Mouse (Mus musculus) intestine, embryonic 16.5 days (tissue): ENCODE data around the gene Trem1. TPM values are rescaled to one million over a fixed set of nuclear protein-coding genes. Genes with fewer than 3 reads are reported as not detected.

Experiments
- ATAC-seq: fragments of 200-750 bp; cut with Nextera tagmentation; 2 replicates; pipeline ENCODE4 v1.8.0; 2017; ENCODE audit warnings: moderate TSS enrichment, moderate library complexity
- H3K27ac ChIP-seq: fragments of 300-500 bp; sonication (generic); 2 replicates; pipeline ENCODE4 v1.5.1; 2014; ENCODE audit warnings: mild to moderate bottlenecking, low read length
- H3K27me3 ChIP-seq: fragments of 300-500 bp; sonication (generic); replicated peaks from 2 replicates; pipeline ENCODE4 v1.6.1; 2014; ENCODE audit warnings: low read length, control low read depth, mixed read lengths; ENCODE audit not compliant: control insufficient read depth, insufficient read depth
- H3K36me3 ChIP-seq: fragments of 300-500 bp; sonication (generic); 2 replicates; pipeline ENCODE4 v1.6.1; 2014; ENCODE audit warnings: low read length, control low read depth; ENCODE audit not compliant: control insufficient read depth, insufficient read depth
- H3K4me1 ChIP-seq: fragments of 300-500 bp; sonication (generic); 2 replicates; pipeline ENCODE4 v1.6.1; 2014; ENCODE audit warnings: low read length, control low read depth, mixed read lengths; ENCODE audit not compliant: control insufficient read depth, insufficient read depth
- H3K4me2 ChIP-seq: fragments of 300-500 bp; sonication (generic); 2 replicates; pipeline ENCODE4 v1.6.1; 2014; ENCODE audit warnings: low read depth, low read length, control low read depth
- H3K4me3 ChIP-seq: fragments of 300-500 bp; sonication (generic); 2 replicates; pipeline ENCODE4 v1.5.1; 2014; ENCODE audit warnings: mild to moderate bottlenecking, low read length
- H3K9ac ChIP-seq: fragments of 300-500 bp; sonication (generic); 2 replicates; pipeline ENCODE4 v1.6.1; 2014; ENCODE audit warnings: low read depth, low read length
- H3K9me3 ChIP-seq: fragments of 300-500 bp; sonication (generic); 2 replicates; pipeline ENCODE4 v1.6.1; 2016; ENCODE audit warnings: low read length, control low read depth; ENCODE audit not compliant: control insufficient read depth
- WGBS: fragments of 180-500 bp; shearing (Covaris S2); extraction: QIAGEN DNeasy Blood & Tissue Kit; methylation state at CpG from one replicate; pipeline ENCODE4 v1.1.7; 2014; 5-methylcytosine and 5-hydroxymethylcytosine counted together
- polyA plus RNA-seq: library from polyadenylated mRNA; unstranded; fragments of >200 nt; fragmentation: Nextera tagmentation; extraction: Ambion mirVana; gene quantifications from 2 replicates; pipeline ENCODE4 v1.2.1, GENCODE M21; 2015

Gene Trem1
- polyA plus RNA-seq, 1 experiment from 2014 or later: 0.56 TPM

- Histone ChIP-seq H3K9me3 (no peaks in the 10 kb centered on the region), H3K27me3 (no peaks in the 10 kb centered on the region), H3K9ac (no peak overlapping the region), H3K4me1 (no peaks in the 10 kb centered on the region), H3K27ac (no peak overlapping the region), H3K4me2 (no peak overlapping the region), H3K36me3 (no peaks in the 10 kb centered on the region), H3K4me3 (no peak overlapping the region)
- ATAC-seq: no peak
- WGBS: 39% methylated on average over 4 of the region's 4 CpGs
Measured at GRCm38 (mm10) chr17:48235773-48236370, 3.3 kb downstream of the Trem1 start.

GRCm38 (mm10) chr17:48237621-48238020 is 5.1 kb downstream of the Trem1 start:
- no peaks in the 10 kb centered on the region for H3K27me3 ChIP-seq
- ATAC-seq: no peak
- 91% methylated on average over 8 of the region's 8 CpGs for WGBS
- H3K27ac ChIP-seq: no peak overlapping the region
- no peaks in the 10 kb centered on the region for H3K9me3 ChIP-seq
- no peak overlapping the region for H3K4me2 ChIP-seq
- H3K4me1 ChIP-seq: no peaks in the 10 kb centered on the region
- no peak overlapping the region for H3K4me3 ChIP-seq
- H3K9ac ChIP-seq: no peak overlapping the region
- no peaks in the 10 kb centered on the region for H3K36me3 ChIP-seq

GRCm38 (mm10) chr17:48247221-48247928 is 14.8 kb downstream of the Trem1 start, which contains the start of gene Trem3:
Gene Trem3 (plus strand): TSS chr17:48247777.
- no peaks in the 10 kb centered on the region for H3K27me3 ChIP-seq
- H3K4me2 ChIP-seq: no peak within 1 kb of the TSS
- H3K4me1 ChIP-seq: no peaks in the 10 kb centered on the region
- no peak within 1 kb of the TSS for H3K27ac ChIP-seq
- WGBS: 81% methylated on average over 11 of the region's 11 CpGs
- H3K9ac ChIP-seq: no peak within 1 kb of the TSS
- H3K36me3 ChIP-seq: no peaks in the 10 kb centered on the region
- no peak for ATAC-seq
- H3K9me3 ChIP-seq: no peaks in the 10 kb centered on the region
- no peak within 1 kb of the TSS for H3K4me3 ChIP-seq

GRCm38 (mm10) chr17:48249039-48249438 is 16.5 kb downstream of the Trem1 start:
- Histone ChIP-seq H3K9me3 (no peaks in the 10 kb centered on the region), H3K4me1 (no peaks in the 10 kb centered on the region)
- ATAC-seq: no peak

GRCm38 (mm10) chr17:48249501-48249900 is 16.9 kb downstream of the Trem1 start:
- 73% methylated on average over 11 of the region's 11 CpGs for WGBS
- H3K9ac ChIP-seq: no peak overlapping the region

More at GRCm38 (mm10) chr17:48249039-48249438, 16.5 kb downstream of the Trem1 start:
- Histone ChIP-seq H3K36me3 (no peaks in the 10 kb centered on the region), H3K9ac (no peak overlapping the region), H3K4me3 (no peak overlapping the region), H3K27me3 (no peaks in the 10 kb centered on the region), H3K27ac (no peak overlapping the region), H3K4me2 (no peak overlapping the region)

GRCm38 (mm10) chr17:48250631-48251030 is 18.1 kb downstream of the Trem1 start:
- Histone ChIP-seq H3K27me3 (no peaks in the 10 kb centered on the region), H3K4me2 (no peak overlapping the region), H3K4me3 (no peak overlapping the region), H3K9ac (no peak overlapping the region), H3K9me3 (no peaks in the 10 kb centered on the region), H3K36me3 (no peaks in the 10 kb centered on the region), H3K27ac (no peak overlapping the region), H3K4me1 (no peaks in the 10 kb centered on the region)
- WGBS: 87% methylated on average over 7 of the region's 7 CpGs
- no peak for ATAC-seq

More at GRCm38 (mm10) chr17:48249501-48249900, 16.9 kb downstream of the Trem1 start:
- no peak for ATAC-seq
- Histone ChIP-seq H3K27me3 (no peaks in the 10 kb centered on the region), H3K36me3 (no peaks in the 10 kb centered on the region), H3K9me3 (no peaks in the 10 kb centered on the region), H3K4me3 (no peak overlapping the region), H3K27ac (no peak overlapping the region), H3K4me2 (no peak overlapping the region), H3K4me1 (no peaks in the 10 kb centered on the region)

GRCm38 (mm10) chr17:48256575-48256974 is 24.0 kb downstream of the Trem1 start:
- H3K4me1 ChIP-seq: no peaks in the 10 kb centered on the region
- no peaks in the 10 kb centered on the region for H3K36me3 ChIP-seq
- no peaks in the 10 kb centered on the region for H3K27me3 ChIP-seq
- H3K4me3 ChIP-seq: no peak overlapping the region
- no peak overlapping the region for H3K9ac ChIP-seq
- H3K4me2 ChIP-seq: no peak overlapping the region
- H3K9me3 ChIP-seq: peaks cover 7% of the 10 kb centered on the region; the same call in 1 of the 2 replicates
- H3K27ac ChIP-seq: no peak overlapping the region
- ATAC-seq: peak; percentile 79

GRCm38 (mm10) chr17:48261868-48262267 is 29.3 kb downstream of the Trem1 start:
- H3K27me3 ChIP-seq: no peaks in the 10 kb centered on the region
- WGBS: 69% methylated on average over 2 of the region's 2 CpGs

GRCm38 (mm10) chr17:48263741-48264362 is 31.3 kb downstream of the Trem1 start, which contains the start of gene Treml4:
Gene Treml4 (plus strand): TSS chr17:48264295.
- no peaks in the 10 kb centered on the region for H3K36me3 ChIP-seq
- H3K27ac ChIP-seq: peak within 1 kb of the TSS; percentile 51; the same call in 1 of the 2 replicates
- no peak for ATAC-seq
- 90% methylated on average over 3 of the region's 3 CpGs for WGBS
- peaks cover 13% of the 10 kb centered on the region for H3K4me1 ChIP-seq
- no peak within 1 kb of the TSS for H3K4me3 ChIP-seq
- H3K9me3 ChIP-seq: peaks cover 7% of the 10 kb centered on the region; the same call in 1 of the 2 replicates
- H3K9ac ChIP-seq: no peak within 1 kb of the TSS
- no peak within 1 kb of the TSS for H3K4me2 ChIP-seq
- no peaks in the 10 kb centered on the region for H3K27me3 ChIP-seq

More at GRCm38 (mm10) chr17:48261868-48262267, 29.3 kb downstream of the Trem1 start:
- no peak overlapping the region for H3K4me2 ChIP-seq
- no peak for ATAC-seq
- no peak overlapping the region for H3K27ac ChIP-seq
- H3K36me3 ChIP-seq: no peaks in the 10 kb centered on the region
- no peak overlapping the region for H3K4me3 ChIP-seq
- H3K9ac ChIP-seq: no peak overlapping the region
- peaks cover 11% of the 10 kb centered on the region for H3K4me1 ChIP-seq
- H3K9me3 ChIP-seq: peaks cover 7% of the 10 kb centered on the region; the same call in 1 of the 2 replicates
